Mouse (Mus musculus): ENCODE results near the gene Astn1.

Gene Astn1

GRCm38 (mm10) chr1:158516558-158516957, 154.5 kb downstream of the Astn1 start:
- no peak for DNase-seq (ENCODE audit: low read depth, low spot score)

GRCm38 (mm10) chr1:158536195-158536594, 174.1 kb downstream of the Astn1 start:
- DNase-seq (ENCODE audit: low read depth, low spot score) = no peak

GRCm38 (mm10) chr1:158536867-158537266, 174.8 kb downstream of the Astn1 start:
- no peak for DNase-seq (ENCODE audit: low read depth, low spot score)

GRCm38 (mm10) chr1:158545095-158545494, 183.0 kb downstream of the Astn1 start:
- no peak for DNase-seq (ENCODE audit: low read depth, low spot score)

GRCm38 (mm10) chr1:158546513-158546912, 184.4 kb downstream of the Astn1 start:
- peak; percentile 16 for DNase-seq (ENCODE audit: low read depth, low spot score)

- no peak for DNase-seq (ENCODE audit: low read depth, low spot score)
These were observed 185.6 kb downstream of the Astn1 start for GRCm38 (mm10) chr1:158547592-158548211.

DNA sequence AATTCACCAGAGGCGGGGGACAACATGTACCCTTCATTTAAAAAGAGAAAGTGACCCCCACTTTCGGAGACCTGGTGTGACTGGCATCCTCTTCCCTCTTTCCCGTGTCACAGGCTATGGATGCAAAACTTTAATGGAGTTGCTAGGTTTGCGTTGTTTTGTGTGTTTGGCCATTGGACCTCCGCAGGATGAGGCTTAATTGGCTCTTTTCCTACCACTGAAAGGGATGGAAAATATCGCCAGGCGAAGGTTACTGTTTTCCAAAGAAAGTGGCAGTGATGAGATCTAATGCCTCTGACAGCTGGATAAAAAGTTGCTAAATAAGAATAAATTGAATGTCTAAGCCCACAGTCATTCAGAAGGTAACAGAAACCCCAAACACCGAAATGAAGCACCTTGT, 186.2 kb downstream of the Astn1 start:
- DNase-seq (ENCODE audit: low read depth, low spot score) = no peak

DNA sequence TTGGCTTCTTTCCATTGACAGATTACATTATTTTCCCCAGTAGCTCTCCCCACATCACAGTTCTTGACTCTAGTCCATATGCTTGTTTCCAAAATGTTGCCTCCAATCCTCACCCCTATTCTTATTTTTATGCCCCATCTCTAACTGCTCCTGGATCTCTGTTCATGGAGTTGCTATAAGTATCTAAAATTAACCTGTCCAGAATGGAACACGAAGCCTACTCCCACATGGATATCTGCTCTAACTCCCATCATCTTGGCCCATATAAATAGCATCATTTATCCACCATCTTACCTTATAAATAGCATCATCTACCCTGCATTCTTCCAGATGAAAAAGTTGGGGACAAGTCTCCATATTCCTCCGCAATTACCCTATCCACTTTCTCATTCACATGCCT, 187.5 kb downstream of the Astn1 start:
- no peak for DNase-seq (ENCODE audit: low read depth, low spot score)

DNA sequence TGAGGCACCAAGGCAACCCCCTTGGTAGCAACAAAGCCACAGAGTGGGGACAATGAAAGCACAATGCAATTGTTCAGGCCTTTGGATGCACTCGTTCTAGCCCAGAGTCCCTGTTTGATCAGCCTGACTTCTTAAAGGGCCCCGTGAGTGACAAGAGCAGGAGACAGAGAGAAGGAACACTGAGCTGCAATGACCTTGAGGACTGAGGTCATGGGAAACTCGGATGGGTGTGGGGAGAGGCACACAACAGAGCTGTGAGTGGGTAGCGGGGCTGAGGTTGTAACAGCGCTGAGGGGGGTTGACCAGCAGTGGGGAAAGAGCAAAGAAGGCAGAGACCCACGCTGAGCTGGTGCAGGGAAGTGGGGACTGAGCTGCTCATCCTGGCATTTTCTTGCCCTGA, 189.9 kb downstream of the Astn1 start:
- no peak for DNase-seq (ENCODE audit: low read depth, low spot score)

GRCm38 (mm10) chr1:158553341-158553740, 191.3 kb downstream of the Astn1 start:
- DNase-seq (ENCODE audit: low read depth, low spot score) = no peak

GRCm38 (mm10) chr1:158554020-158554505, 192.0 kb downstream of the Astn1 start:
- no peak for DNase-seq (ENCODE audit: low read depth, low spot score)

DNA sequence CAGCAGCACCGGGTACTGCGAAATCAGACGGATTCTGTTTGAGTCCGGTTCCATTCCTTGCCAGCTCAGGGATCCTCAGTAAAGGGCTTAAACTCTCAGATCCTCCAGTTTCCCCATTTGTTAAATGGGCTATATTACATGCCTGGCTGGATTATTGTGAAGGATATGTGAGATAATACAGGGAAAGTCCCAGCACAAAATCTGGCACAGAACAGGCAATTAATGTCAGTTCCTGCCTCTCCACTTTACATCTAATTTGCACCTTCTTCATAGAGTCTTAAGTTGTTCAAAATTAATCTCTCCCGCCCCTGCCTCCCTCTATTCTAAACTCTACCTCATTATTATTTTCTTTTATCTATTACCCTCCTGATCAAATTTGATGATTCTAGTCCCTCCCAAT, 211.1 kb downstream of the Astn1 start:
- no peak for DNase-seq (ENCODE audit: low read depth, low spot score)

DNA sequence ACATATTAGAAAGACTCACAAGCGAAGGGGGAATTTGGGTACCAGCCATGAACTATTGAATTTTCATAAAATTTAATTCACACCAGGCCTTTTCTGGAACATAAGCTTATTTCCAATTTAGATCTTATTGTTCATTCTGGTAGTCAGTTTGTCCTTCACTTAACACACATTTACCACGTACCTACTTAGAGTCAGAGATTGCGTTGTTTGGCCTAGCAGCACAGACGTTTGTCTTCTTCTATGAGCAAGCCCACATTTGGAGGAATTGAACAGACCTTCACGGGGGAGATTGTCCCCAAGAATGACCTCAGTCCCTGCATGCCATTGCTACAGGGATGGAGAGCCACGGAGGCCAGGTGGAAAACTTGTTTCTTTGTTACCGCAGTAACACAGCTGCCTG, 211.5 kb downstream of the Astn1 start:
- no peak for DNase-seq (ENCODE audit: low read depth, low spot score)

DNA sequence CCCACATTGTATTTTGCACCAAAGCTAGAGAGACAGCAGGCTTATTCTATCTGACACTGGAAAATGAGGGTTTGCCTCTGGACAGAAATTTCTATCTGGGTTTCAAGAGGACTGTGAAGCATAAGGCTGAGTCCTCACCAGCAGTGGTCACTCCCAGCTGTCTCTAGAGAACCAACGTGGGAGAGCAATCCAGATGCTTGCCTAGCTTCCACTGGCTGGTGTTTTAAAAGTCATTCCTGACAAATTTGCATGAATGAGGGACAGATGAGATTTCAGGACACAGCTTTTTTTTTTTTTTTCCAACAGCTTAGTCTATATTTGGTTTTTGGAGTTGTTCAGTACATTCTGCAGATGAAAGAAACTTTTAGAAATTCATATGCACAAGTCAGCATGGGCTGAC, 213.9 kb downstream of the Astn1 start:
- no peak for DNase-seq (ENCODE audit: low read depth, low spot score)

- DNase-seq (ENCODE audit: low read depth, low spot score) = no peak
These were observed 219.7 kb downstream of the Astn1 start for GRCm38 (mm10) chr1:158581806-158582205.

DNA sequence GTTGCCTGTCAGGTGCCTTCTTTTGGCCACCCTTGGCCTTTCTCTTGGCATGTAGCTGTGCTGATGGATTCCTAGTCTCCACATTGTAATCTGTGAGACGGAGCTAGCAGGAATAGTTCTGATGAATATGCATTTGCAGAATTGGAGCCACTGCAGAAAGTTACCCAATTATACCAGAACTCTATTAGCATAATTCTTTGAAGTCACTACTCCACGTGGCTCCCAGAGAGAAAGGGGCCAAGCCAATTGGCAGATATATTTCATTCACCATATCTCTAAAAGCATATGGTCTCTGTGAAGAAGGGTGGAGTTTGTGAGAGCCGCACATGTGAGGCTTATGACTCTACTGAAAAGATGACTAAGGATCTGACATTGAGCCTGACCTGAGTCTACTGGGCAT, 226.8 kb downstream of the Astn1 start:
- no peak for DNase-seq (ENCODE audit: low read depth, low spot score)

- no peak for DNase-seq (ENCODE audit: low read depth, low spot score)
These were observed 234.8 kb downstream of the Astn1 start for GRCm38 (mm10) chr1:158596726-158597448.

DNA sequence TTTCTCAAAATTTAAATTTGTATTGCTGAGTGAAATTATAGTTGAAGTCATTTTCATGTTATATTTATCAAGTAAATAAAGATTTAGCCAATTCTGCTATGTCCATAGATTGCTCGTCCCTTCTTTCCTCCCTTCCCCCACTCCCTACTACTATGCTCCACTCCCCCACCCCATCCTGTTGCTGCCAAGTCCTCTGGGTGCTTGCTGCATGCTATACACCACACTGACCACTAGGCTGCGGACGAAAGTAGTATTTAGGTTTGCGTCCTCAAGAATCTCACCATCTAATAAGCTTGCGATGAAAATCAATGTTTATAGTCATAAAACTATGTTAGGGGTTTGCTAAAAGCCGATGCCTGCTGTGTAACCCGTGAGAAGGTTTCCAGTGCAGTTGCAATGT, 235.9 kb downstream of the Astn1 start:
- no peak for DNase-seq (ENCODE audit: low read depth, low spot score)

- no peak for DNase-seq (ENCODE audit: low read depth, low spot score)
These were observed 237.4 kb downstream of the Astn1 start for GRCm38 (mm10) chr1:158599435-158599834.

GRCm38 (mm10) chr1:158603056-158603455, 241.0 kb downstream of the Astn1 start:
- DNase-seq (ENCODE audit: low read depth, low spot score) = no peak

- DNase-seq (ENCODE audit: low read depth, low spot score) = no peak
These were observed 242.1 kb downstream of the Astn1 start for GRCm38 (mm10) chr1:158604149-158604548.

DNA sequence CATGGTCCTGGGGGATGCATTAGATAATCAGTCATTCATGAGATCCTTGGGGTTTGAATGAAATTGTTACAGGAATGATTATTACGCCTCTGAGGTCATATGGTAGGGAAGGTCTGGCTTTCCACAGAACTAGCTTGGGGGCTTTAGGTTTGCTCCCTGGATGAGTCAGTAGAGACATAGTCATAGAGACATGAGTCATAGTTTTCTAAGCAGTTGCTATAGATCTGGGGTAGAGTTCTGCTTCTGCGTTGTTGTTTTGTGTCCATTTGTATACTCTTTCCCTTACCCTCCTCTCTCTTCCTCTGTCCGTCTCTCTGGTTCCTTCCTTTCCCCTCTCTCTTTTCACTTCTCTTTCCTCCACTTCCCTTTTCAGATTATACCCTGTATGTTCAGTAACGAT, 243.5 kb downstream of the Astn1 start:
- DNase-seq (ENCODE audit: low read depth, low spot score) = no peak

GRCm38 (mm10) chr1:158606324-158606723, 244.3 kb downstream of the Astn1 start:
- no peak for DNase-seq (ENCODE audit: low read depth, low spot score)

Measured in retina, adult 2 months (tissue).